Mouse (Mus musculus): ENCODE results near the gene 2010111I01Rik.
"Not testable (repeated sequence)": the region's sequence is repeated elsewhere in the genome, so short reads cannot be mapped to it uniquely, and the experiment has no call there.

The 2010111I01Rik gene

DNA sequence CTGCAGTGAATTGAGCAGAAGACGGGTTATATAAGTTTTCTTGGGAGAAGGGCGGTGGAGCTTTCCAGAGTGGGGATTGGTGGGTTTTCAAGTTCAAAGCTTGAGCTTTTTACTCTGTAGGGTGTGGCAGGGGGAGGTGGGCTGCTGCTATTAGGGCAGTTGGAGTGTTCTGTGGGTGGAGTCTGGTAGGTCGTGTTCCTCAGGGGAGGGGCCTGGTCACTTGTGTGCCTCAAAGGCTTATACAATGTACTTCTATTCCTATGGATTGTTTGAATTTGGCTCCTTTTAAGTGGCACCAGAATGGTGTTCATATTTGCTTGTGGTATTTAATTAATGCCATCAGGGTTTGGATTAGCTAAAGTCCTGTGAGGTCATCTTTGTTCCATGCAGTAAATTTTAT, 12.6 kb upstream of the 2010111I01Rik start:
- intact Hi-C loops (cut with DNase I), result no loop called here

GRCm38 (mm10) chr13:62952624-62953023, 12.1 kb upstream of the 2010111I01Rik start:
- intact Hi-C loops (cut with DNase I), result no loop called here

DNA sequence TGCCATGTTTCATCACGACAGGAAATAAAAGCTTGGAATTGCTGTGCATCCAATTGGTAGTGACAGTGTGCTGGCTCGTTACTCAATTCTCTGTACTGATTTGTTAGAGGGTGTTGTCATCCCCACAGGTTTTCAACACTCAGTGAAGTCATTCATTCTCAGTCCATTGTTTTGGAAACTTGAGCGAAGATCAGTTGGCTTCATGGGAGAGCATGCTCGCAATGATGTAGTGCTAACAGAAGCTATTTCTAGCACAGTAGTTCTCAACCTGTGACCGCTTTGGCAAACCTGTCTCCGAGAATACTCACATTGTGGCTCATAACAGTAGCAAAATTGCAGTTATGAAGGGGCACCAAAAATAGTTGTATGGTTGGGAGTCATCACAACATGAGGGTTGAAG, 8.7 kb upstream of the 2010111I01Rik start:
- intact Hi-C loops (cut with DNase I), result no loop called here

GRCm38 (mm10) chr13:62956776-62957175, 7.9 kb upstream of the 2010111I01Rik start:
- intact Hi-C loops (cut with DNase I), result no loop called here

- intact Hi-C loops (cut with DNase I), result no loop called here
Measured at GRCm38 (mm10) chr13:62963358-62963757, 1.3 kb upstream of the 2010111I01Rik start.

- intact Hi-C loops (cut with DNase I), result no loop called here
Measured at GRCm38 (mm10) chr13:62968223-62968622, 3.5 kb downstream of the 2010111I01Rik start.

GRCm38 (mm10) chr13:62970515-62971269, 6.0 kb downstream of the 2010111I01Rik start:
- intact Hi-C loops (cut with DNase I), result loop anchor here (5.0 kb wide), 1 partner anchor 72 kb away; no protein-coding TSS in a partner anchor

DNA sequence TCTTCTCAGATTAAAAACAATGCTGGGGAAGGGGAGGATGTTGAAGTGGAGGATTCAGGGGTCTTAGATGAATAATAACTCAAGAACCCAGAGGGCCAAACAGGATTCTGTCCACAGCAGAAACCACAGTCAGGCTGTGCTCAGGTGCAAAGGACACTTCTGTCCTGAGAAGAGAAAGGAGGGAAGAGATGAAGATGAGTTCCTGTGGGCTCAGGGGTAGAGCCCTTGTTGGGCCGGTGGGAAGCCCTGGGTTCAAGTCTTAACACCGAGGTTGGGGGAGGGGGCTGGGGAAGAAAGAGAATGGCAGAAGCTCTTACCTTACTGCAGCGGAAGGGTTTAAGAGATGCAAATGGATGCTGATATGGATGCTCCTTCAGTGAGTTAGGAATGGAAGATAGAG, 7.7 kb downstream of the 2010111I01Rik start:
- intact Hi-C loops (cut with DNase I), result loop anchor here (5.0 kb wide), 1 partner anchor 70 kb away; no protein-coding TSS in a partner anchor

GRCm38 (mm10) chr13:62973111-62973510, 8.4 kb downstream of the 2010111I01Rik start:
- intact Hi-C loops (cut with DNase I), result loop anchor here (5.0 kb wide), 1 partner anchor 69 kb away; no protein-coding TSS in a partner anchor

GRCm38 (mm10) chr13:62978104-62978503, 13.4 kb downstream of the 2010111I01Rik start:
- intact Hi-C loops (cut with DNase I), result no loop called here

DNA sequence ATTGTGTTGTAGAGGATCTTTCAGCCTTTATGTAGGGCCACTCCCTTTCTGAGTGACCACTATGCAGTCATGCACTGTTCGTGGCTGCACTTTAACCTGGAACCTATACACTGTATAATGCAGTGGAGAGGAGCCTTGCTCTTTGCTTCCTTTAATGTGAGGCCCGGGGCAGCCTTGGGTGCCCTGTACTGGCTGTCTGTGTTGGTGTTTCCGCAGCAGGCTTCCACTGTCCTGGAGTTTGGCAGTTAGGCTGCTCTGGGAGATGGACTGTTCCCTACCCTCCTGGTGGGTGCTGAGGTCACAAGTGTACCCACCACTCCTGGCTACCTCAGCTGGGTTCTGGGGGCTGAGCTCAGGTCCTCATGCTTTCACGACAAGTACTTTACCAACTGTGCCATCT, 14.1 kb downstream of the 2010111I01Rik start:
- intact Hi-C loops (cut with DNase I), result no loop called here

DNA sequence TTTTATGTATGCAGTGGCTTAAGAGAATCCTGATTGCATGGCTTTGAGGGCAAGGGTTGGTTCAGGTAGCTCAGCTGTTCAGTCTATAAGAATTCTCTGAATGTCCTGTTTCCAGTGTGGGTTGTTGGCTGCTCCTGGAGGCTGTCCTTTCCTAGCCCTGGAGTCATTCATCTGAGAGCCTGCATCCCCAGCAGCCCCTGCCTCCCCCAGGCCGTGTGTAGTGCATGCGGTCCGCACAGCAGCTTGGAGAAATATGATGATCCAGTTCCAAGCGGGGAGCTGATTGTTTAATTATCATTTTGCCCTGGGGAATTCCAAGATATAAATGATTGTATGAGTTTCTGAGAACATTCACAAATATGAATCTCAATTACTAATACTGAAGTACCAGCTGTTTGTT, 14.5 kb downstream of the 2010111I01Rik start:
- intact Hi-C loops (cut with DNase I), result no loop called here

GRCm38 (mm10) chr13:62980131-62980530, 15.4 kb downstream of the 2010111I01Rik start:
- intact Hi-C loops (cut with DNase I), result no loop called here

GRCm38 (mm10) chr13:62984485-62984884, 19.8 kb downstream of the 2010111I01Rik start:
- intact Hi-C loops (cut with DNase I), result no loop called here

GRCm38 (mm10) chr13:62989891-62990490, 25.3 kb downstream of the 2010111I01Rik start:
- intact Hi-C loops (cut with DNase I), result no loop called here

DNA sequence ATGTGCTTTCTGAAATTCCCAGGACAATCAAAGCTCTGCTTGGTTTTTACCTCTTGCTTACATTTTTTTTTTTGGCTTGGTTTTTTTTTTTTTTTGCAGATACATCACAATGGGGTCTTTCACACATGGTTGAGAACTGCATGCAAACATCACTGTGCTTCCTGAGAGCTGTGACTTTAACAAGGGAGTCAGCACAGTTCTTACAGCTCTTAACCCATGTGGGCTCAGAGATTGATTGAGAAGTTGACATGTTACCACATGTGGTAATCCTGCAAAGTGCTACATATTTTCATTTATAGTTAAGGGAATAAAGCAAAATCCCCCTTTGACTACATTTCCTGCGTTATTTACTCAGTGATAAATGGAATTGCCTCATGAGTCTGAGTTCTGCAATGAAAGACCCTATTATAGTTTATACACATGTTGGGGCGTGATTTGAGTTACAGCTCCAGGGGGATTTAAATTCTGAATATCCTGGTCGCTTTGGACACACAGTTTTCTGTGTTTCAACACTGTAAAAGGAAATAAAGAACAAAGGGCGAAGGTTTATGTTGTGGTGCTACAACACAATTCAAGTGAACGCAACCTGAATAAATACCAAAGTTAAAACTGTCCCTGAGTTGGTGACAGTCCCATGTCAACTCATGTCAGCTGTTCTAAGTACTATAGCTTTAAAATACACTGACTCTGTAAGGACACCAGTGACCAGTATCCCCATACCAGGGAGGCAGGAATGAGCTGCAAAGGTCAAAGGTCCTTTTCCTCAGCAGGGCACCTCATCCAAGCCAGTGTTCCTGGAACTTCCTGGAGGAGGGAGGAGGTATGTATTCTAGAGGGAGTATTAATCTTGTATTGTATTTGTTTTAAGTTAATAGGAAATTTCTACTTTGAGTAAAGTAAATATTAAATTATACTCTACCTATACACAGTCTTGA, 29.1 kb downstream of the 2010111I01Rik start:
- intact Hi-C loops (cut with DNase I), result no loop called here

DNA sequence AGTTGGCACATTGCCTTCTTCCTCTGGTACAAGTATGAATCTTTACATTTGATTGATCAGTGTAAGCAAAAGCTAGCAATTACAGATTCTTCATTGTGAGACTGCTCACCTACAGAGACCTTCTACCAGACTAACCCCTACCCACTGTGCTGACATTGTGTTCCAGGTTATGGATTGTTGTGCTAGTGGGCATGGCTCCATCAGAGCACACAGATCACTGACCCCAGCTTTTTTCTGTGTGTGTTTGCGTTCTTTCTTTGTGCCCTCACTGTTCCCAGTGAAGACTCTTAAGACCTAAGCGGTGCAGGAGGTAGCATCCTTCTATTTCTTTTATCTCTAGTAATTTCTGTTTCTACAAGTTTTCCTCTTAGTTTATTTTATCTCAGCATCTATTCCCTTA, 32.1 kb downstream of the 2010111I01Rik start:
- intact Hi-C loops (cut with DNase I), result no loop called here

DNA sequence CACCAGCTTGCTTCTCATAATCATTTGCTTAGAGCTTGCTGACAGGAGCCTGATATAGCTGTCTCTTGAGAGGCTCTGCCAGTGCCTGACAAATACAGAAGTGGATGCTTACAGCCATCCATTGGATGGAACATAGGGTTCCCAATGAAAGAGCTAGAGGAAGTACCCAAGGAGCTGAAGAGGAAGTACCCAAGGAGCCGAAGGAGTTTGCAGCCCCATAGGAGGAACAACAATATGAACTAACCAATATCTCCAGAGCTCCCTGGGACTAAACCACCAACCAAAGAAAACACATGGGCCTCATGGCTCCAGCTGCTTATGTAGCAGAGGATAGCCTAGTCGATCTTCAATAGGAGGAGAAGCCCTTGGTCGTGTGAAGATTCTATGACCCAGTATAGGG, 42.8 kb downstream of the 2010111I01Rik start:
- intact Hi-C loops (cut with DNase I), result not testable (repeated sequence)

DNA sequence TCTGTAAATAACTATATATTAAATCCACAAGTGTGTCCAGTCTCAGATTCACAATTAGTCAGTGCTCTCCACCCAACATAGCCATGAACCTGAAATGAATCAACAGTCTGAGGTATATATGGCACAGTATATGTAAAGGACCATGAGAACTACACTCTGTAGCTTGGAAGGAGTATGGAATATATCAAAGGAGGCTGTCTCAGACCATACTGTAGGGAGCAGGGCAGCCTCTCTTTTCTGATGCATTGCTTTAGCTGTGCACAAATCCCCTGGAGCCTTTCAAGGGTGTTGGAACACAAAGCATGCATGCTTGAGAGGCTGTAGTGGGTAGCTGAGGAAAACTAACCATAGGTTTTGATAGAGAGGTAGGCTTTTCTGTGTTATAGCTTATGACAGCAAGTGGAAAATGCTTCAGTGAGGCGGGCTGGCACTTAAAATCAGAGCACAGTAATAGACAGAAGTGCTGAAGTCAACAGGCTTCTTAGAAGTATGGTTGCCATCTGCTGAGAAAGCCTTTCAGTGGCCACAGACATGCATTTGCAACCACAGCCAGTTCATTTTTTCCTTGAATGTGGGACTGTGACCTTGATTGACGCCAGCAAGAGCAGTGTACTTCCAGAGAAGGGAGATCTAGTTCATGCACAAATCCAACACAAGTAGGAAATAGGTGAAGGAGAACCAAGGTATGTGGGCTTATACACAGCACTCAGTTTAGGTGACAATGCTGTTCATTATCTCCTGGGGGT, 45.8 kb downstream of the 2010111I01Rik start:
- intact Hi-C loops (cut with DNase I), result no loop called here

DNA sequence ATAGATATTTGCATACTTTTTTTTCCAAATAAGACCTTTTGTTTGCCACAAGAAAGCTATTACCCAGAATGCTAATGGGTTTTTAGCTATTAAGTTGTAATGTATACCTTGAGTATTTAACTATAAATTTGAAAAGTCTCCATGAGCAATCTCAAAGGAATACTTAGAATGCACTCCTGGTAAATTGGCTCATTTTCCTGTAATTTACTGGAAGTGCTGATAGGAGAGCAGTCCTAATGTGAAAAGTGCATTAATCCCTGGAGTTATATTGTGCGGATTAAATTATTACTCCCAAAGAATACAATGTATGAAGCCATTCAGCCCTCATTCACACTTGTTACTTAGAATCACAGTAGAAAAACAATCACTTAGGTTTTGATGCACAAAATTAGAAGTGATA, 49.7 kb downstream of the 2010111I01Rik start:
- intact Hi-C loops (cut with DNase I), result no loop called here

DNA sequence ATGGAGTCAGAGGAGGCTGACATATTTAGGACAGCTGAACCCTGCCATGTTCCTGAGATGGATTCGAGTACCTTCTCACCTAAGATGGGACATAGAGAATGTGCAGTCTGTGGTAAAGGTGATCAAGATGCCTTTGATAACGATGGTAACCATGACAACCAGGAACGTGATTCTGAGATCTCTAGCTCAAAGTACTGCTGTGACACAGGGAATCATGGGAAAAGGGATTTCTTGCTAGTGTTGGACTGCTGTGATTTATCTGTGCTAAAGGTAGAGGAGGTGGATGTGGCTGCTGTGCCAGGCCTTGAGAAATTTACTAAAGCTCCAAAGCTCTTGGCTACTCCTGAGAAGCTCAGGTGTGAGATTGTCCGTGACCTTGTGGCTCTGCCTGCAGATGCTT, 50.7 kb downstream of the 2010111I01Rik start:
- intact Hi-C loops (cut with DNase I), result no loop called here

Measured in adrenal gland (tissue).